Comparison of ENCODE assay signal across 8 mouse cellular contexts in genomic region chr8:46616879-46617689, GRCm38 (mm10). TPM values are rescaled to one million over a fixed set of nuclear protein-coding genes. Genes with fewer than 3 reads are reported as not detected.
A peak's percentile ranks its signal among the peaks of the same experiment; 100 is the strongest.
DNase-seq lines count a peak whose midpoint lies in the region; ATAC-seq and TF ChIP-seq lines count a peak whose summit lies in the region.

TSS of gene Primpol (minus strand) at chr8:46617212.
TSS of gene Casp3 (plus strand) at chr8:46617291.

- H3K4me1 ChIP-seq in embryonic facial prominence, embryonic 14.5 days (ENCODE audit: control insufficient read depth, insufficient read depth, low read length), result peaks cover 19% of the 10 kb centered on the region
- H3K4me1 ChIP-seq in heart, adult 2 months (ENCODE audit: control insufficient read depth, insufficient read depth, low read length), result peaks cover 3% of the 10 kb centered on the region; the same call in 1 of the 2 replicates
- H3K4me1 ChIP-seq in limb, embryonic 14.5 days (ENCODE audit: control insufficient read depth, insufficient read depth, low read length), result peaks cover 25% of the 10 kb centered on the region
- peaks cover 13% of the 10 kb centered on the region for H3K4me1 ChIP-seq in midbrain, postnatal 0 days (ENCODE audit: insufficient read depth, low read length)

- H3K4me3 ChIP-seq in embryonic facial prominence, embryonic 14.5 days (ENCODE audit: low read depth, low read length), result peak within 1 kb of the TSS; percentile 69
- H3K4me3 ChIP-seq in heart, adult 2 months, result peak within 1 kb of the TSS; percentile 69
- peak within 1 kb of the TSS; percentile 83 for H3K4me3 ChIP-seq in limb, embryonic 14.5 days (replicated peaks; ENCODE audit: low read length)
- peak within 1 kb of the TSS; percentile 84 for H3K4me3 ChIP-seq in midbrain, postnatal 0 days (ENCODE audit: low read depth, low read length)

- TF ChIP-seq CTCF in heart, adult 2 months (IDR thresholded peaks at IDR 0.05), result 0 out of 2 replicates have a peak, but pooled peaks have one; percentile 27
- TF ChIP-seq CTCF in midbrain, postnatal 0 days (IDR thresholded peaks at IDR 0.05), result no peak; the same call in 1 of the 2 replicates

- intact Hi-C loops in heart, adult 2 months (cut with DNase I), result loop anchor here (5.0 kb wide), 1 partner anchor 120 kb away; the partner anchor contains the start of gene Irf2

- no peaks in the 10 kb centered on the region for H3K79me2 ChIP-seq in heart, adult 2 months (replicated peaks; ENCODE audit: control insufficient read depth, insufficient read depth, low read length)

- peak within 1 kb of the TSS; percentile 92 for H3K9ac ChIP-seq in embryonic facial prominence, embryonic 14.5 days (ENCODE audit: low read depth, low read length)
- peak within 1 kb of the TSS; percentile 71 for H3K9ac ChIP-seq in heart, adult 2 months (ENCODE audit: low read depth, low read length)
- peak within 1 kb of the TSS; percentile 90 for H3K9ac ChIP-seq in limb, embryonic 14.5 days (ENCODE audit: low read depth, low read length, severe bottlenecking)
- peak within 1 kb of the TSS; percentile 99 for H3K9ac ChIP-seq in midbrain, postnatal 0 days (replicated peaks; ENCODE audit: low read length, poor library complexity, severe bottlenecking)

- DNase-seq in 3T3-L1 (ENCODE audit: low read depth, low spot score), result peak; percentile 95
- peak; percentile 96 to 97 for DNase-seq in adrenal gland, postnatal 4 days (ENCODE audit: low spot score in 2 of 2)
- DNase-seq in embryonic facial prominence, embryonic 14.5 days (ENCODE audit: low spot score), result peak; percentile 98
- DNase-seq in heart, adult 2 months, result peak; percentile 95 to 96
- DNase-seq in kidney, adult 9 months, result peak; percentile 97
- DNase-seq in limb, embryonic 14.5 days (ENCODE audit: low spot score), result peak; percentile 95
- peak; percentile 97 for DNase-seq in midbrain, postnatal 0 days (ENCODE audit: low spot score)
- DNase-seq in spleen, postnatal 14 days (ENCODE audit: low spot score in 2 of 2), result peak; percentile 96 to 97

- H3K9me3 ChIP-seq in embryonic facial prominence, embryonic 14.5 days (ENCODE audit: control insufficient read depth, low read length), result no peaks in the 10 kb centered on the region
- no peaks in the 10 kb centered on the region for H3K9me3 ChIP-seq in limb, embryonic 14.5 days (ENCODE audit: control insufficient read depth, low read length)
- H3K9me3 ChIP-seq in midbrain, postnatal 0 days (ENCODE audit: low read length), result no peaks in the 10 kb centered on the region

- H3K27ac ChIP-seq in embryonic facial prominence, embryonic 14.5 days (replicated peaks; ENCODE audit: low read depth, low read length), result peak within 1 kb of the TSS; percentile 94
- peak within 1 kb of the TSS; percentile 65 for H3K27ac ChIP-seq in heart, adult 2 months
- peak within 1 kb of the TSS; percentile 91 for H3K27ac ChIP-seq in limb, embryonic 14.5 days (replicated peaks; ENCODE audit: low read depth, low read length)
- peak within 1 kb of the TSS; percentile 91 for H3K27ac ChIP-seq in midbrain, postnatal 0 days (ENCODE audit: low read depth, low read length)

- WGBS in embryonic facial prominence, embryonic 14.5 days, result 2% methylated on average over 29 of the region's 54 CpGs
- WGBS in heart, adult 2 months, result under 1% methylated on average over 52 of the region's 54 CpGs
- 1% methylated on average over 50 of the region's 54 CpGs for WGBS in limb, embryonic 14.5 days
- 1% methylated on average over 50 of the region's 54 CpGs for WGBS in midbrain, postnatal 0 days

- TF ChIP-seq EP300 in heart, adult 2 months (IDR thresholded peaks at IDR 0.05; ENCODE audit: insufficient read depth, low read depth, low read length), result 0 out of 2 replicates have a peak, but pooled peaks have one; percentile 44

- H3K36me3 ChIP-seq in embryonic facial prominence, embryonic 14.5 days (ENCODE audit: control insufficient read depth, insufficient read depth, low read length), result no peaks in the 10 kb centered on the region
- H3K36me3 ChIP-seq in heart, adult 2 months (ENCODE audit: control insufficient read depth, insufficient read depth, low read length), result no peaks in the 10 kb centered on the region
- H3K36me3 ChIP-seq in limb, embryonic 14.5 days (ENCODE audit: control insufficient read depth, insufficient read depth, low read length), result no peaks in the 10 kb centered on the region
- no peaks in the 10 kb centered on the region for H3K36me3 ChIP-seq in midbrain, postnatal 0 days (ENCODE audit: insufficient read depth, low read length)

- peak; percentile 90 for TF ChIP-seq POLR2A in heart, adult 2 months (IDR thresholded peaks at IDR 0.05; ENCODE audit: insufficient read depth, low read depth, low read length)
- TF ChIP-seq POLR2A in limb, embryonic 14.5 days (IDR thresholded peaks at IDR 0.05; ENCODE audit: borderline replicate concordance, extremely low read depth, insufficient read depth, insufficient read length), result peak; percentile 90; the same call in 1 of the 2 replicates

- H3K4me2 ChIP-seq in embryonic facial prominence, embryonic 14.5 days (ENCODE audit: low read depth, low read length), result peak within 1 kb of the TSS; percentile 68
- H3K4me2 ChIP-seq in limb, embryonic 14.5 days (replicated peaks; ENCODE audit: low read depth, low read length, severe bottlenecking), result peak within 1 kb of the TSS; percentile 78
- H3K4me2 ChIP-seq in midbrain, postnatal 0 days (ENCODE audit: low read depth, low read length, poor library complexity, severe bottlenecking), result peak within 1 kb of the TSS; percentile 87

- peak; percentile 96 for ATAC-seq in embryonic facial prominence, embryonic 14.5 days (ENCODE audit: low read depth)
- ATAC-seq in limb, embryonic 14.5 days (ENCODE audit: low FRiP score, low read depth), result peak; percentile 95
- peak; percentile 98 for ATAC-seq in midbrain, postnatal 0 days (ENCODE audit: low FRiP score)

- H3K27me3 ChIP-seq in embryonic facial prominence, embryonic 14.5 days (replicated peaks; ENCODE audit: control insufficient read depth, insufficient read depth, low read length), result no peaks in the 10 kb centered on the region
- H3K27me3 ChIP-seq in heart, adult 2 months (ENCODE audit: control insufficient read depth, insufficient read depth, low read length), result no peaks in the 10 kb centered on the region
- H3K27me3 ChIP-seq in limb, embryonic 14.5 days (ENCODE audit: control insufficient read depth, insufficient read depth, low read length), result no peaks in the 10 kb centered on the region
- no peaks in the 10 kb centered on the region for H3K27me3 ChIP-seq in midbrain, postnatal 0 days (ENCODE audit: insufficient read depth, low read length)

RNA-seq across cellular contexts. Expression of gene Primpol, which starts in this region (rescaled TPM):
- 10 to 100 TPM; 18.0 to 21.7 TPM for total RNA-seq in adrenal gland, postnatal 4 days (2021)
- polyA plus RNA-seq in embryonic facial prominence, embryonic 14.5 days (2014; fragmentation: Nextera tagmentation; extraction: Ambion mirVana), result 10.0 and 16.5 TPM in 2 replicates
- total RNA-seq in heart, adult 2 months (2021), result 1 to 10 TPM; 1.9 to 2.4 TPM
- polyA plus RNA-seq in heart, adult 2 months (2012; rRNA removed), result 0.86 and 1.00 TPM in 2 replicates
- polyA plus RNA-seq in limb, embryonic 14.5 days (2012; rRNA removed), result 10.1 and 10.3 TPM in 2 replicates
- 13.9 and 16.8 TPM in 2 replicates for polyA plus RNA-seq in limb, embryonic 14.5 days (2014; fragmentation: Nextera tagmentation; extraction: Ambion mirVana)
- total RNA-seq in midbrain, postnatal 0 days (2014; rRNA removed), result 4.7 and 5.4 TPM in 2 replicates
- polyA plus RNA-seq in midbrain, postnatal 0 days (2015; fragmentation: Nextera tagmentation; extraction: Ambion mirVana), result 3.9 and 4.6 TPM in 2 replicates

RNA-seq across cellular contexts. Expression of gene Casp3, which starts in this region (rescaled TPM):
- 10 to 100 TPM; 35.1 to 35.2 TPM for total RNA-seq in adrenal gland, postnatal 4 days (2021)
- polyA plus RNA-seq in embryonic facial prominence, embryonic 14.5 days (2014; fragmentation: Nextera tagmentation; extraction: Ambion mirVana), result 79.2 and 86.3 TPM in 2 replicates
- 1 to 10 TPM; 2.2 to 3.3 TPM for total RNA-seq in heart, adult 2 months (2021)
- 1.6 and 1.7 TPM in 2 replicates for polyA plus RNA-seq in heart, adult 2 months (2012; rRNA removed)
- polyA plus RNA-seq in limb, embryonic 14.5 days (2012; rRNA removed), result 47.5 and 54.0 TPM in 2 replicates
- 71.3 and 72.1 TPM in 2 replicates for polyA plus RNA-seq in limb, embryonic 14.5 days (2014; fragmentation: Nextera tagmentation; extraction: Ambion mirVana)
- total RNA-seq in midbrain, postnatal 0 days (2014; rRNA removed), result 128 and 165 TPM in 2 replicates
- polyA plus RNA-seq in midbrain, postnatal 0 days (2015; fragmentation: Nextera tagmentation; extraction: Ambion mirVana), result 211 and 223 TPM in 2 replicates

Comparison
In these comparisons a context has a peak if more than half of its experiments do, and no peak if none do; other contexts are left out.
1. Peak in every context shown above with its lines: DNase-seq, ATAC-seq, H3K4me3 ChIP-seq and H3K27ac ChIP-seq.
2. RNA of gene Casp3 (total RNA-seq): 128 to 165 TPM in midbrain, postnatal 0 days and 35.1 to 35.2 TPM in adrenal gland, postnatal 4 days; 2.2 to 3.3 TPM in heart, adult 2 months; every median in the first group is over 4 times any median in the second.
3. RNA of gene Casp3 (polyA plus RNA-seq): 211 to 223 TPM in midbrain, postnatal 0 days, 79.2 to 86.3 TPM in embryonic facial prominence, embryonic 14.5 days and 47.5 to 72.1 TPM in limb, embryonic 14.5 days; 1.6 to 1.7 TPM in heart, adult 2 months; every median in the first group is over 10 times any median in the second.